Mouse (Mus musculus): ENCODE results near the gene Ifi47. TPM values are rescaled to one million over a fixed set of nuclear protein-coding genes. Genes with fewer than 3 reads are reported as not detected.

Gene Ifi47
- polyA plus RNA-seq (2017; shearing (Covaris generic)) = 100 to 1,000 TPM; 570 to 631 TPM

DNA sequence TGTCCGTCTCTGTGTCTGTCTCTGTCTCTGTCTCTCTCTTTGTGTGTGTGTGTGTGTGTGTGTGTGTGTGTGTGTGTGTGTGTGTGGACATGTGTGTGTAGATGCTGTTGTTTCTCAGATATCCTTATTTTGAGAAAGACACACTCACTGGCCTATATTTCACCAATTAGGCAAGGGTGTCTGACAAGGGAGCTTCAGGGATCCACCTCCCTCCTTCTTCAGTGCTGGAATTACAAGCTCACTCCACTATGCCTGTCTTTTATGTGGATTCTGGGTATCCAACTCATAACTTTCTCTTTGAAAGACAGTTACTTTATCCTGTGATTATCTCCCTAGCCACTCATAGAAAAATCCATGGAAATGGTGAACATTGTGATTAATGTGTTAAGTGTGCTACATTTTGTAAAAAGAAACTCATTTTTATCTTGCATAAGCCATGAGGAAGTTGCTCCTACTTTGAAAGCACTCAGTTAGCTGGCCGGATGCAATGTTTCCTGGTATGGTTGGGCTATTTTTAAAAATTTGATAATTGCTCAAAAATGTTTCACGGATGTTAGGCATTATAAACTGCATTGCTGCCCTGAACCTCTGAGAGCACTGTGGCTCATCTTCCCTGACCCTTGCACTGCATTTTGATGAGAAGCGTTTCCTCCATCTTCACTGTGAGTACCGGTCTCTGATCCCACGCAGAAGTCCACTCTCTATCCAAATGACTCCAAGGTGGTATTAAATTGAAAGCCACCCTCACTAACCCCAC, at the start of gene Ifi47:
TSS of gene Ifi47 (plus strand) at position 587 of the 757 bp plus-strand sequence.

DNA sequence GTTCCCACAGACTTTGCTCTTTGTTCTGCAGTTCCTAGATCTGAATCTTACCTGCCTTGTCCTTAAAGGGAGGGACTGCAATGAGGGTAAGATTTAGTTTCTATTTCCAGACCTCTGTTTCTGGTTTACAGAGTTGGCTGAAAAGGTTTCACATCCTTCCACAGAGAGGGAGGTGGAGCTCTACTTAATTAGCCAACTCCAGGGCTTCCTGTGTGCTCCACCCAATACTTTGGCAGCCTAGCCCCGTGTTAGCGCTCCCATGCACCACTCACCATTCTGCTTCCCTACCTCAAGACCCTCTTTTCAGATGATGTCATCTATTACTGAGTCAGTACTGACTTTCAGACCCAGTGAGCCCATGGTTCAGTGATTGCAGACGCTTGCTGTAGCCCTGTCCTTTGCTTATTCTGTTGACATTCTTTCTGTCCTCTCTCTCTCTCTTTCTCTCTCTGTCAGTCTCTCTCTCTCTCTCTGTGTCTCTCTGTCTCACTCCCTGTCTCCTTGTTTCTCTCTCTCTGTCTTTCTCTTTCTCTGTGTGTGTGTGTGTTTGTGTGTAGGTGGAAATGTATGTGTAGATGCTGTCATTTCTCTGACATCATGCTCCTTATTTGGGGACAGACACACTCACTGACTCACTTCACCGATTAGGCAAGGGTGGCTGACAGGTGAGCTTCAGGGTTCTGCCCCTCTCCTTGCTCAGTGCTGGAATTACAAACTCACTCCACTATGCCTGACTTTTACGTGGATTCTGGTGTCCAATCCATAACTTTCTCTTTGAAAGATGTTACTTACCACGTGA, 25.1 kb upstream of the Ifi47 start, which contains the start of gene 9930111J21Rik2:
TSS of gene 9930111J21Rik2 (minus strand) at position 150 of the 799 bp plus-strand sequence.

GRCm38 (mm10) chr11:49063713-49064469, 12.5 kb upstream of the Ifi47 start, which contains the start of gene Tgtp2:
Gene Tgtp2, minus strand, starts transcription at chr11:49064206.

DNA sequence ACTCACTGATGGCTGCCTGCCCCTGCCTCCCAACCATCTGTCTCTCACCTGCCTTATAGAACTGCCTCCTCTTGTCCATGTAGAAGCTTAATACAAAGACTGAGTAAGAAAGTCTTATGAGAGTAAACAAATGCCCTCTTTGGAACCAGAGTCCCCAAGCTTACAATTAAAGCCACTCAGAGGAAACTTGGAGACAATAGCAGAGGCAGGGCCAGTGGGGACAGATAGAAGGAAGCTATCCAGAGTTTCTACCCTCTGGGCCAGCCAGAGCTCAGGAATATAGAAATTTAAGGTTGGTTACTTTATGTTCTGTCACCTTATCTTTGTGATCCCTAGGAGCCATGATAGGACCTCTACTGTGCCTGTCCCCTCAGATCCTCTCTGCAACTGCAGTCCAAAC, 38.4 kb downstream of the Ifi47 start, which contains the start of gene Olfr1396:
TSS of gene Olfr1396 (minus strand) at position 101 of the 400 bp plus-strand sequence.

GRCm38 (mm10) chr11:49141974-49142373, 65.6 kb downstream of the Ifi47 start, which contains the start of gene Olfr1395:
Gene Olfr1395, plus strand, starts transcription at chr11:49142274.

Other genes with a start within 250 kb of the Ifi47 start
- 1 to 10 TPM; 4.9 to 5.0 TPM for gene Gm12184, start 249.9 kb upstream of the Ifi47 start, polyA plus RNA-seq (2017; shearing (Covaris generic))
- gene Irgm1, start 204.9 kb upstream of the Ifi47 start, polyA plus RNA-seq (2017; shearing (Covaris generic)) = 100 to 1,000 TPM; 184 to 211 TPM
- gene Gm5431, start 174.4 kb upstream of the Ifi47 start, polyA plus RNA-seq (2017; shearing (Covaris generic)) = 1 to 10 TPM; 1.3 to 1.4 TPM
- 100 to 1,000 TPM; 135 to 194 TPM for gene Psme2b, start 130.4 kb upstream of the Ifi47 start, polyA plus RNA-seq (2017; shearing (Covaris generic))
- 1 to 10 TPM; 1.3 to 1.4 TPM for gene Olfr56, start 97.7 kb upstream of the Ifi47 start, polyA plus RNA-seq (2017; shearing (Covaris generic))
- 100 to 1,000 TPM; 111 to 163 TPM for gene 9930111J21Rik1, start 97.2 kb upstream of the Ifi47 start, polyA plus RNA-seq (2017; shearing (Covaris generic))
- 1 to 10 TPM; 4.8 to 6.1 TPM for gene Gm12185, start 84.4 kb upstream of the Ifi47 start, polyA plus RNA-seq (2017; shearing (Covaris generic))
- 100 to 1,000 TPM; 236 to 376 TPM for gene Tgtp1, start 82.4 kb upstream of the Ifi47 start, polyA plus RNA-seq (2017; shearing (Covaris generic))
- gene 9930111J21Rik2, start 25.3 kb upstream of the Ifi47 start, polyA plus RNA-seq (2017; shearing (Covaris generic)) = 10 to 100 TPM; 60.5 to 94.4 TPM
- 100 to 1,000 TPM; 342 to 358 TPM for gene Tgtp2, start 12.4 kb upstream of the Ifi47 start, polyA plus RNA-seq (2017; shearing (Covaris generic))
- gene Olfr1396, start 38.3 kb downstream of the Ifi47 start, polyA plus RNA-seq (2017; shearing (Covaris generic)) = under 1 TPM in 1 of 2 experiments, not detected in 1; 0.06 TPM
- gene Olfr1395, start 65.7 kb downstream of the Ifi47 start, polyA plus RNA-seq (2017; shearing (Covaris generic)) = not detected
- not detected for gene Olfr1394, start 77.8 kb downstream of the Ifi47 start, polyA plus RNA-seq (2017; shearing (Covaris generic))
- not detected for gene Btnl9, start 110.6 kb downstream of the Ifi47 start, polyA plus RNA-seq (2017; shearing (Covaris generic))
- 10 to 100 TPM; 49.5 to 55.2 TPM for gene Zfp62, start 126.7 kb downstream of the Ifi47 start, polyA plus RNA-seq (2017; shearing (Covaris generic))
- gene Mgat1, start 167.6 kb downstream of the Ifi47 start, polyA plus RNA-seq (2017; shearing (Covaris generic)) = 100 to 1,000 TPM in 1 of 2 experiments, 10 to 100 TPM in 1; 58.6 to 112 TPM
- gene Olfr1393, start 201.7 kb downstream of the Ifi47 start, polyA plus RNA-seq (2017; shearing (Covaris generic)) = not detected
- gene Olfr1392, start 208.7 kb downstream of the Ifi47 start, polyA plus RNA-seq (2017; shearing (Covaris generic)) = under 1 TPM in 1 of 2 experiments, not detected in 1; 0.05 TPM
- not detected for gene Olfr10, start 228.2 kb downstream of the Ifi47 start, polyA plus RNA-seq (2017; shearing (Covaris generic))
- gene Olfr1391, start 246.2 kb downstream of the Ifi47 start, polyA plus RNA-seq (2017; shearing (Covaris generic)) = not detected

All from activated CD4-positive, CD25-positive, alpha-beta regulatory T cell (primary cell).